In genomic region chr5:136226246-136226876, GRCm38 (mm10) we compare ENCODE assay signal across 24 mouse cellular contexts. TPM values are rescaled to one million over a fixed set of nuclear protein-coding genes. Genes with fewer than 3 reads are reported as not detected.
A peak's percentile ranks its signal among the peaks of the same experiment; 100 is the strongest.
DNase-seq lines count a peak whose midpoint lies in the region; ATAC-seq lines count a peak whose summit lies in the region.
"Had no signal": no experiment of that assay in that cellular context is flagged by ENCODE, and none has a peak within 500 bp of the region (broad histone marks: within the 10 kb centered on the region; RNA-seq: fewer than 3 reads in every experiment).

No protein-coding gene starts in this region.

- peak; percentile 51 for DNase-seq in adrenal gland, postnatal 14 days
- no peak for DNase-seq in adrenal gland, postnatal 4 days (ENCODE audit: low spot score in 2 of 2)
- peak; percentile 75 for DNase-seq in 416B (ENCODE audit: low read depth)
- DNase-seq in left cerebral cortex, postnatal 14 days (ENCODE audit: low spot score in 2 of 2) = no peak
- DNase-seq: adrenal gland, adult 2 months; adrenal gland, postnatal 25 days; B cell, adult 2 months; cerebellum, adult 11 months; cerebellum, adult 2 months; cerebellum, adult 9-11 months; cerebellum, postnatal 36 days; forebrain, postnatal 0 days; gastrocnemius, postnatal 25 days; heart, adult 2 months; heart, postnatal 14 days; heart, postnatal 4 days had no signal

- ATAC-seq in common myeloid progenitor, adult 5-6 weeks (replicated peaks; ENCODE audit: low read depth, poor library complexity, severe bottlenecking) = peak; percentile 88
- ATAC-seq in megakaryocyte progenitor cell, adult 5-6 weeks (replicated peaks; ENCODE audit: poor library complexity) = peak; percentile 55; the same call in 1 of the 2 replicates
- ATAC-seq in megakaryocyte, adult 5-6 weeks (ENCODE audit: poor library complexity, severe bottlenecking) = no peak
- ATAC-seq in frontal cortex, adult (ENCODE audit: low TSS enrichment) = no peak
- ATAC-seq: forebrain, embryonic 14.5 days; forebrain, postnatal 0 days; hindbrain, embryonic 16.5 days; intestine, embryonic 15.5 days; Patski had no signal

- intact Hi-C loops in left cerebral cortex, postnatal 14 days (cut with DNase I) = no loop called here

RNA-seq across cellular contexts. Expression of gene Sh2b2, which starts 20.0 kb away (rescaled TPM):
- 21.9 and 24.5 TPM in 2 replicates for total RNA-seq in adrenal gland, postnatal 14 days (2021)
- total RNA-seq in adrenal gland, postnatal 4 days (2021) = 10 to 100 TPM; 15.6 to 18.6 TPM
- 4.3 and 8.7 TPM in 2 replicates for total RNA-seq in common myeloid progenitor, adult 5-6 weeks (2017)
- total RNA-seq in megakaryocyte progenitor cell, adult 5-6 weeks (2015) = 27.8 and 33.0 TPM in 2 replicates
- total RNA-seq in megakaryocyte progenitor cell, adult 5-6 weeks (2017) = 12.1 TPM in 2 replicates
- 28.7 and 32.9 TPM in 2 replicates for total RNA-seq in megakaryocyte, adult 5-6 weeks (2015)
- total RNA-seq in megakaryocyte, adult 5-6 weeks (2017) = 13.3 and 15.1 TPM in 2 replicates
- 10 to 100 TPM; 10.5 to 11.3 TPM for total RNA-seq in left cerebral cortex, postnatal 14 days (2021)

RNA-seq across cellular contexts. Expression of gene Prkrip1, which starts 27.6 kb away (rescaled TPM):
- total RNA-seq in adrenal gland, postnatal 14 days (2021) = 31.8 and 36.4 TPM in 2 replicates
- total RNA-seq in adrenal gland, postnatal 4 days (2021) = 10 to 100 TPM; 35.4 to 36.7 TPM
- 24.2 and 67.2 TPM in 2 replicates for total RNA-seq in common myeloid progenitor, adult 5-6 weeks (2017)
- 21.0 and 26.5 TPM in 2 replicates for total RNA-seq in megakaryocyte progenitor cell, adult 5-6 weeks (2015)
- 51.5 and 78.2 TPM in 2 replicates for total RNA-seq in megakaryocyte progenitor cell, adult 5-6 weeks (2017)
- total RNA-seq in megakaryocyte, adult 5-6 weeks (2015) = 8.7 and 15.7 TPM in 2 replicates
- total RNA-seq in megakaryocyte, adult 5-6 weeks (2017) = 46.0 and 50.7 TPM in 2 replicates
- 10 to 100 TPM; 38.7 to 44.0 TPM for total RNA-seq in left cerebral cortex, postnatal 14 days (2021)

RNA-seq across cellular contexts. Expression of gene Orai2, which starts 55.8 kb away (rescaled TPM):
- total RNA-seq in adrenal gland, postnatal 14 days (2021) = 2.6 and 12.4 TPM in 2 replicates
- total RNA-seq in adrenal gland, postnatal 4 days (2021) = 1 to 10 TPM; 6.5 to 7.3 TPM
- total RNA-seq in common myeloid progenitor, adult 5-6 weeks (2017) = 26.4 and 33.7 TPM in 2 replicates
- total RNA-seq in megakaryocyte progenitor cell, adult 5-6 weeks (2015) = 16.4 and 16.7 TPM in 2 replicates
- 21.2 and 26.9 TPM in 2 replicates for total RNA-seq in megakaryocyte progenitor cell, adult 5-6 weeks (2017)
- 26.1 and 26.5 TPM in 2 replicates for total RNA-seq in megakaryocyte, adult 5-6 weeks (2015)
- 42.8 and 48.1 TPM in 2 replicates for total RNA-seq in megakaryocyte, adult 5-6 weeks (2017)
- 10 to 100 TPM; 54.3 to 56.1 TPM for total RNA-seq in left cerebral cortex, postnatal 14 days (2021)

Comparison
In these comparisons a context has a peak if more than half of its experiments do, and no peak if none do; other contexts are left out.
1. DNase-seq: peak in adrenal gland, postnatal 14 days (single experiment) and 416B (single experiment); none in adrenal gland, postnatal 4 days (0 of 2) and left cerebral cortex, postnatal 14 days (0 of 2).
2. ATAC-seq: peak in common myeloid progenitor, adult 5-6 weeks (single experiment) and megakaryocyte progenitor cell, adult 5-6 weeks (single experiment); none in megakaryocyte, adult 5-6 weeks (single experiment) and frontal cortex, adult (single experiment).